Mouse (Mus musculus) mesoderm, embryonic 11.5 days (tissue): ENCODE results near the gene Sorl1.

Source experiments
- DNase-seq: peaks from one replicate; pipeline ENCODE4 v3.0.0-alpha.2; 2012; ENCODE audit warnings: low read depth, low spot score

Sorl1 gene

DNA sequence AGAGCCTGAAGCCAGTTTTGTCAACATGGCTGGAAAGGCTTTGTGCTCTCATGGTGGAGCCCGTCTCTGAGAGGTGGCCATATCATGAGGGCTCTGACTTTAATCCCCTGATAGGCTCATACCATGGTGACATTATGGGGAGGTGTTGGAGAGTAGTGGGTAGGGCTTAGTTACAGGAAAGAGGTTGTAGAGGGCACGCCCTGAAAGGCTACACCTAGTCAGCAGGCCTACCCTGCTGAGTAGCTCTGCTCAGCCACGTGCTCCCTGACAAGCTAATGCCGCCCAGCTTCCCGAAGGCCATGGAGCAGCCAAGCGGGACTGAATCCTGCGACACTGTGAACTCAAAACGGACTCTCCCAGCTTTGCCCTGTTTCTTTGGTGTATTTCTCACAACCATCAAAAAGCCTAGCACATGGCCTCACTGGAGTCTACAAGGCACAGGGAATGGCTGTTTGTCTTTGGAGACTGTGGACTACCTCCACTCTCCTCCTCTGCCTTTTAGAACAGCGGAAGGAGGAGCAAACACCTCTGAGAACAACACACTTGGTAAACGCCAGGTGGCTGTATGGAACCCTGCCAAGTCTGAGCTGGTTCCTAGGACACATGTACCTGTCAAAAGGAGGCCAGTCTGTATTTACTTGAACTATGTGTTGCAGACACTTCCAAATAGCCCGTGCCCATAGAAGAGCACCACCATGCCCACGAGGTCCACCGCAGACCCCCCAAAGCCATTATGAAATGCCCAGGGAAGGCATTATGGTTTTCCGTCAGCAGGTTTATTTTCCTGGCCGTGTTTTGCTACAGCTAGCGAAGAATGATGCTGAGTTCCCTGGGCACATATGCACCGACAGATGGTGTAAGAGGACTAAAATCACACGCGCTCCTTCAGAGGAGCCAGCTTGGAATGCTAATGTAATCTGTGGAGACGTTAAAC lies 69.5 kb downstream of the Sorl1 start:
- DNase-seq, result no peak

DNA sequence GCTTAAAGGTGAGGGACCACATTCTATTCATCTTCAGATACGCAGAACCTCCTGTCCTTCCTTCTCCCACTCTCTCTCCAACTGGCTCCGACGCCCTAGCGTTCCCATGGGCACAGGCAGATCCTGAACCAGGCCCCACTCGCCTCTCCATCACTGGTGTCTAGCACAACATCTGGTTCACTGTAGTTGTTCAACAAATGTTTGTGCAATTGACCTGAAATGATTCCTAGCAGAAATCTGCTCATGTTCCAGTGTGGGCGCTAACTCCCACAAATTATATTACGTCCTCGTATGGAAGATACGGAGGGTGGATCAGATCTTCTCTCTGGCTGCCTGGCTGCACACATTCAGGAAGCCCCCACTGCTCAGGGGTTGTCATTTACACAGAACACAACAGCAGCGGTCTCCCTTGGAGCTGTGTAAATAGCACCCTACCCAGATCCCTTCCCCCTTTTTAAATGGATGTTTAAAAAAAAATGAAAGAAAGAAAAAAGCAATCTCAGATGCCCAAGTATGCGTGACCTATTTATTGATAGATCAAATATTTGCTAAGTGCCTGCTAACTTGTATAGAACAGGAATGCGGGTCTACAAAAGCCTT lies 70.4 kb downstream of the Sorl1 start:
- DNase-seq, result no peak

DNA sequence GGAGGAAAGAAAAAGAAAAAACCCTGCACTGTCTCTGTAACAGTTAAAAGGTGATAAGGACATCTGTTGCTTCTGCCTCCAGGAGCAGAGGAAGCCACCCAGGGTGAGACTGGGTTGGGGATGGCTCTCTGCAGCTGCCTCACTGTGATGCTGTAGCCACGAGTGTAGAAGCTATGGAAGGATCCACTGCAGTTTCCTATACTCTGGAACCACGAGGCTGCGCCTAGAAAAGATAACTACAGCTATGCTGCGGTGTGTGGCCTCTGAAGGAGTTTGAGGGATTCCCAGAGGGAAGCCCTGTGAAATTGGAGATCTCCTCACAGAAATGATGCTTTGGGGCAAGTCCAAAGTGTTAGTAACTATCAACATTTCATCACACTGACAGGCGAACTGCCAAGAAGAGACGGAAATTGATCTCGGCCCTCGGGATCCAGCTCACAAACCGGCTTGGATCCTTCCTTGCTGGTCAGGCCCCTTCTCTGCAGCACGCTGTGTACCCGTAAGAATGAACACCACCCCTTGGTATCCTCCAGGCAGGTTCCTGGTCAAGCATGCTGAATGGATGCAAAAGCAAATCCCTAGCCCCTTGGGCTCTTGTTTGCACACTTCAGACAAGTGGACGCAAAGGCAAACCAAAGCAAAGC lies 71.3 kb downstream of the Sorl1 start:
- no peak for DNase-seq

DNA sequence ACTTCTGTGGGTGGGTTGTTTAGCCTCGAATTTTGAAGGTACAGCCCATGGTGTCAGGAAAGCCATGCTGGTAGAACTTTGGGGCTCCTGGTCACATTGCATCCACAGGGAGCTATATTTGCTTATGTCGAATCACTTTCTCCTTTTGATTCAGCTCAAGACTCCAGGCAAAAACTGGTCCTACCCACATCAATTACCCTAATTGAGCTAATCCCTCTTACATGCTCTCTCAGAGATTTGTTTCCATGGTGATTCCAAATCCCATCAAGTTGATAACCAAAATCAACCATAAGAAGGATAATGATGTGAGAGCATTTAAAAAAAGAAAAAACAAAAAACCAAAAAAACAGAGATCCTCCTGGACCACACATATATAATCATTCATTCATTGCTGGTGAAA lies 75.6 kb downstream of the Sorl1 start:
- DNase-seq, result no peak

DNA sequence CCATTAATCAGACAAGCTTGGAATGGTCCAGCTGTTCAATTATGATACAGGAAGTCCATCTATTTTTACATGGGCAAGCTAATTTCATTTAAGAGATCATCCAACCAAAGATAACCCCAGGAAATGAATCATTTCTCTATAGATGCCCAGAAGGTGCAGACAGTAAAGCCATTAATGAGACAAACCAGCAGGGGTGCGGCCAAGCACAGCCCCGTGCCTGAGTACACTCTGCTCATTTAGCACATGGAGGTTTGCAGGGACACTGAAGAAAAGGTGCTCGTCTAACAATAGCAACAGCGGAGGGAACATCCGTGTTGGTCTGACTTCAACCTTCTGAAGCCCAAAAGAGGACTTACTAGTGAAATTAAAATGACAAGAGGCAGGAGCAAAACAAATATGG lies 76.3 kb downstream of the Sorl1 start:
- no peak for DNase-seq

DNA sequence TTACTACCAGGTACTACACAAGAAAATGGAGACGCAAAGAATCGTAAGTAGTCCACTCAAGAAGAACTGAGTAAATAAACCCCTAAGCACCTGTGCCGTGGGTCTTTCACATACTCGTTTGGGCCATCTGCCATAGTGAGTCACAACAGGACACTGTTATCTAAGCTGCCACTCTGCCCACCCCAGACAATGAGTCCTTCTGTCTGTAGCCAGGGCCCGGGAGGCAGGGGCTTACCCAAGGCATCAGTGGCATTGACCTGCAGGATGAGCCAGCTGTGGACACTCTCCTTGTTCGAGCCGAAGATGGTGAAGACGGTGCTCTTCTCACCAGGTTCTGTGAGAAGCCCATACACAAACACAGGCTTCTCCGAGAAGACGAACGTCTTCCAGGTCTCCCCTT lies 77.8 kb downstream of the Sorl1 start:
- DNase-seq, result no peak

DNA sequence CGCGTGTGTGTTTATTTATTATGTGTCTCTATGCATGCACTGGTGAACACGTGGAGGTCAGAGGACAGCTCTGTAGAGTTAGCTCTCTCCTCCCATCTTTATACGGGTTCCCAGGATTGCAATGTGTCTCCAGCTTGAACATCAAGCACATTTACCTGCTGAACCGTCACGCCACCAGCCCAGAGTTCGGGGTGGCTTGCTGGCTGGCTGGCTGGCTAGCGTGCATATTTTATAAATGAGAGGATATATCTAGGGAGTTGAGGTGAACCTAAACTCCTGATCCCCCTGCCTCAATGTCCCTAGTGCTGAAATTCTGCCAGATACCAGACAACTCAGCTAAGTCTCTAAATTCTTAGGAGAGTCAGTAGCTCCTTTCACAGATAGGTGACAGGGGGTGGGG lies 79.4 kb downstream of the Sorl1 start:
- no peak for DNase-seq

DNA sequence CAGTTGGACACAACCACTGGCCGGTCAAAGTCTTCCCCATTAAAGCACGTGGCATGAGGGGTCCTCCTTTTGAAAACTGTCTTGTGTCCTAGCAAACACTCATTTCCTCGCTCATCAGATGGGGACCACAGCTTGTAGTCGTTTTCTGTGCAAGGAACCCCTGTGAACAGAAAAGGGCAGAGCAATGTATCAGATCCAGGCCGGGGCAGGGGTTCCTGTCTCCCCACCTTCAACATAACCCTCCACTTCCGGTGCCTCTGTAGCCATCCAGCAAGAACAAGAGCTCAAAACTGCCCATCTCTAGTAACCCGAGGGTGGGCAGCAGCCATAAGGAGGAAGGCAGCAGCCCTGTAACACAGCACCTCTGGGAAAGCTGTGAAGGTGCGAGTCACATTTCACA lies 80.2 kb downstream of the Sorl1 start:
- no peak for DNase-seq

DNA sequence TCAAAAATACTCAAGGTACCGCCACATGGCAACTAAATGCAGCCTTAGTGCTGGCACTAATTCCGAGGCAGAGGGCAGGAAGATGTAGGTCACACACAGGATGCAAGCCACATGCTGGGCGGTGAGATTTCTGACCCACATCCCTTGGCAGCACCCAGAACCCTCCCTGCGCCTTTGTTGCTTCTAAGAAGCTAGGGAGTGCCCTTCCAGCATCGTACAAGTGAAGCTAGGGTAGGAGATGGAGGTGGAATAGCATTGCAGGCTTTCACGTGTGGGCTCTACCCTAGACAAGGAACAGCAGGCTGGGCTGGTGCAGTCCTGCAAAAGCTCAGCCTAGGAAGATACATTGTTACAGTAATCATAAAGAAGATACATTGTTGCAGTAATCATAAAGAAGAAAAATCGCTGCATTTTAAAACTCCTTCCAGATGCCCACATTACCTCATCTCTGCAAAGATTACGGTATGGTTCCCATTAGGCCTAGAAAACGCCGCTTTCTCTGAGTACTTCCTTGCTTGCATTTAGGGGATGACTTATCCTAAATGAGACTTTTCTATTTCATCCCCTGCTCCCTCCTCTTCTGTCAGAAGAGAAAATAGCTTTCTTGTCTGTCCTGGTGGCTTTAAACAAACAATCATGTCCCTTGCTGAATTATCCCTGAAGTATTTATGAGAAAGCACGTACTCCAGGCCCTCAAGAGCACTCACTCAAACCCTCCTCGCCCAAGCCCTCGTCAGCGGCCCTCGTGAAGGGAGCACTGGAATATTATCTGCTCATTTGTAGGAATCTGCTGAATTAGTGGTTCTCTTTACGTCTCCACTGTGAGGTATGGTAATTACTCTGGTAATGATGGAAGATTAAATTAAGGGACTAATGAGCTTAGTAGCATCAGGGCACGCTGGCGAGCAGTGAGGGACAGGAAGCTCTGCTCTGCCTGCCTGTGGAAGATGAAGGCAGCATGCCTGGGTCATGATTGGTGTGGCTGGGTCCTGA lies 84.8 kb downstream of the Sorl1 start:
- DNase-seq, result no peak

DNA sequence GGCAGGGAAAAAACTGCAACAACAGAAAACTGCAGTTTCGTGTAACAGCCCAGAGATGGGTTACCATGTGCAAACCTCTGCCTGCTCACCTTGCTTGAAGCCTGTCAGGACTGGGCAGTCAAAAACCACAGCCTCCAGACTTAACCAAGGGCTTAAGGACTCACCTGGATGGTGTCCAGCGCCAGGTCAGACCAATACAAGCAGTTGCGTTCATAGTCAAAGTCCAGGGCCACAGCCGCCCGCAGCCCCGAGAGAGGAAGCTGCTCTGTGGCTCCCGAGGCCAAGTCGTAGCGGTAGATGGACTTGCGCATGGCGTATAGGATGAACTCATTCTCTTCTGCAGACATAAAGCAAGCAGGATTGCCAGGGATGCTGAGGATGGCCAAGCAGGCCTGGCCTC lies 87.2 kb downstream of the Sorl1 start:
- no peak for DNase-seq

DNA sequence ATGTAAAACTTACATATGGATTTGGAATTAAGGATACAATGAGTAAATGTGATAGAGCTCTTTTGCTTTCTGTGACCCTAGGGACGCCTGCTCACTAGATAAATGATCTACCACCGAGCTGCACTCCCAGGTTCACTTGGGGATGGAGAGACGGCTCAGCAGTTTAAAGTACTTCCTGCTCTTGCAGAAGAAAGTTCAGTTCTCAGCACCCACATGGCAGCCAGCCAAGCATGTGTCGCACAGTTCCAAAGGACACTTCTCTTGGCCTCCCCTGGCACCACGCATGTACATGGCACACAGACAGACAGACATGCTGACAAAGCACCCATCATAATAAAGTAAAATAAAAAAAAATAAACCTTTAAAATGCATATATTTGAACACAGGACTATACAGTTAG lies 88.1 kb downstream of the Sorl1 start:
- DNase-seq, result no peak

DNA sequence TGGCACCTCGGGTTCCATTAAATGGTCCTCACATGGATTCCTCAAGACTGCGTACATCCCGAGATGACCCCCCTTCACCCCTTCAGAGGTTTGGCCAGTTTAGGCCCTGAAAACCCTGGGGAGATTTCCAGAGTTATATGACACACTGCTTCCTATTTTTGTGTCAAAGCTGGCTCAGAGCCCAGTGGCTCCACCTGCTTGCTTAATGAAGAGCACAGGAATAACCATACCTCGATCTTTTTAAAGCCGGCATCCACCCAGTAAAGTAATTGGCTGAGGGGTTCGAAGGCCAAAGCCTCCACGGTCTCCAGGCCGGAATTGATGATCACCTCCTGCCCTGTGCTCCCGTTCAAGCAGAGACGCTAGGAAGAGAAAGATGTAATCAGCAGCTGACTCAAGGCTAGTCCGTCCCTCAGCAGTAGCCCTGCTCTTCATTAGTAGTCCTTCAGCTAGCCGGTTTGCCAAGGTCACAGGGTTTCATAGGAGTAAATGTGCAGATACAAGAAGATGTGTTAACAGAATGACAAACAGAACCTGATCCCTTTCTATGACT lies 88.8 kb downstream of the Sorl1 start:
- DNase-seq, result no peak

DNA sequence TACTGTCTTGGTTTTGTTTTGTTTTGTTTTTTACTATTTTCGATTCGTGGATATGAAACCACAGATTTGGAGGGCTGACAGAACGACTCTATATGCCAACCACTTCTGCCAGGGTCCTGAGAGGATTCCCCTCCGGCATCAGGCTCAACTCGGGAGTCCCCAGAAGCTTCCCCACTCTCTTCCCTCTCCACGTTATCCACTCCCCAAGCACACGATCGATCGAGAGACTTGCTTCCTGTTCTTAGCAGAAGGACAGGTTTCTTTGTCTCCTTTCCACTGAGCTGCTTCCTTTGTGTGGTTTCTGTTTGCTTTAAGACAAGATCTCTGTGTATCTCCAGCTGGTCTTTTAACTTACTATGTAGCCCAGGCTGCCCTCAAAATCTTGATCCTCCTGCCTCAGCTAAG lies 90.0 kb downstream of the Sorl1 start:
- DNase-seq, result no peak

DNA sequence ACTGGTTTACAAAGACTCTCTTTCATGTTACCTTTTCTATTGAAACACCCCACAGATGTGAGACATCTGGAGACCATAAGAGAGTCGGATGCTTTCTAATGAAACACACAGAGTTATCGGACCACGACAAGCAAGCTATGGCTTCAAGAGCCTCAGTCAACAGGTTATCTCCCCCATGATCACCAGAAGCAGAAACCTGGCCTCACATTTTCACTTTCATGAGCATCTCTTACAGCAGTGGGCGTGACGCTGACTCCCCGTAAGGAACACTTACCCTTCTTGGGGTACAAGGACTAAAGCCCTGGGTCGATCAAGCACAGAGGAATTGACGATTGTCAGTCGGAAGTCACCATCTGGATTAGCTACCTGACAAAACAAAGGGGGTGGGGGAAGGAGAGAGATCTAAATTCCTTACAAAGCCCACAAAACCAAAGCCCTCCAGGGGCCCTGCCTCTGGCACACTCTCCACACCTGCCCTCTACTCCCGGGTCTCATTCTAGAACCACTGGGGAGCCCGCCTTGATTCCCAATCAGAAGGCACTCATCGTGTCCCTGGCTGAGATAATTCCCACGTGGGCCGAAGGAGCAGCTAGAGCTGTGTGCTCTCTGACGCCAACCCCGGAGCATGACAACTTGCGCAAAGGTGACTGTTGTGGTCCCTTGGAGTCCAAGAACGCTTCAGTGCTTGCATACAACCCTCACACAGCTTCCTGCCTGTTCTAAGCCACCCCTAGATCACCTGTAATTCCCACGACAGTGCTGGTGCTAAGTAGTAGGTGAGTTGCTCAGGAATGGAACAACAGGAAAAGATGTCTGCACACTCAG lies 90.6 kb downstream of the Sorl1 start:
- DNase-seq, result no peak

DNA sequence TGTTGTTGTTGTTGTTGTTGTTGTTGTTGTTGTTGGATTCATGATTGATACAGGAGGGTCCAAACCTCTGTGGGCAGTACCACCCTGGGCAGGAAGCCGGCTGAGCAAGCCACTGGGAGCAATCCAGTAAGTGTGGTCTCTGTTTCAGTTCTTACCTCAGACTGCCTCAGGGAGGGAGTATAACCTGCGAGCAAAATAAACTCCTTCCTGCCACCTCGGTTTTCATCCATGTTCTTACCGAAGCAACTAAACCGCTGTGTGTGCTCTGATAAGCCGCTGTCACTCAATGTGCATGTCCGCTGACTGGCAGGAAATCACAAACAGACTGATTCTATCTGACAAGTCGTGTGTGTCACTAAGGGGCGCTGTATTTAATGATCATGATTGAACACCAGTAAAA lies 91.7 kb downstream of the Sorl1 start:
- DNase-seq, result no peak

DNA sequence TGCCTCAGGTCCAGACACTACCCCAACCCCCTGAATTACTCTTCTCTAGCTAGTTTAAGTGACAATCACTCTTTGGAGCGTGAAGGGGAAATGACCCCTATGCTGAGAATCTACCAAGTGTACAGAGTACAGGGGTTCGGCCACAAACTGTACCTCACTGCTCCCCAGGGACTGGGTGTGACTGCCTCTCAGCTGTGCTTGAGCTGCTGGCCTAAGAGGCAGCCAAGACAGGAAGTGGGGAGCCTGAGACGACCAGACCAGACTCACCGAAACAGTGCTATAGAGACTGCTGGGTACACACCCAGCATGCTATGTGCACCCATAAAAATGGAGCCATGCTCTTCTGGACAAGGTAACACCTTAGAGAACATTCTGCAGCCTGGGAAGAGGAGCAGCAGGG lies 95.3 kb downstream of the Sorl1 start:
- DNase-seq, result no peak

DNA sequence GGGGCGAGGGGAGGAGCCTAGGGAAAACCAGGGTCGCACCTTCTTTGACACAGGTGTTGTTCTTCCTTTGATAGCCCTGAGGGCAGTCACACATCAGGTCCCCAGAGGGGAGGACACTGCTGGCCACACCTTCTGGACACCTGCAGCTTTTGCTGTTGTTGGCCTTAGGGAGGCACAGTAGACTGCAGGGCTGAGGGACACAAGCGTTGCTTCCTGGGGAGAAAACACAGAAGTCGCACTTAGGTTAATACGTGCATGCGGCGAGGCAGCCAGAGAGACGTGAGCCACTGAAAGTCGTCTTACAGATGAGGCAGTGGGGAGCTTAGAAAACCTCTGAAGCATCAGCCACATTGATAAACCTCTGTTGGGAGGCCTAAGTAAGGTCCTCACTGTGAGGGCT lies 99.8 kb downstream of the Sorl1 start:
- no peak for DNase-seq

DNA sequence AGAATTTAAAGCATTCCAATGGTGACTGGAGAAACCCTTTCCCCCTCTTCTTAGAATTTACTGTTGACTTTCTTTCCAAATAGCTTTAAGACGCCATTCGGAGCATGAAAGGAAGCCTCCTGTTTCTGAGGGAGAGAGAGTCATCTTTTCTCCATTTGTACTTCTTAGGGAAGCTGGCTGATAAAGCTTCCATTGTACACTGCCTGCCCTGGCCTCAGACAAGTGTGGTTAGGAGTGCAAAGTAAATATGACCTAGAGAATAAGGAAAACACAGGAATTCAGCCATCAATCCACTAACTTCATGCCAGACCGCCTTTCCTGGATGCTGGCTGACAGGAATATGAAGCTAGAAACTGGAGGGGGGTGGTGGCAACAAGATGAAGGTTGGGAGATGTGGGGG lies 100.7 kb downstream of the Sorl1 start:
- peak; percentile 57 for DNase-seq

DNA sequence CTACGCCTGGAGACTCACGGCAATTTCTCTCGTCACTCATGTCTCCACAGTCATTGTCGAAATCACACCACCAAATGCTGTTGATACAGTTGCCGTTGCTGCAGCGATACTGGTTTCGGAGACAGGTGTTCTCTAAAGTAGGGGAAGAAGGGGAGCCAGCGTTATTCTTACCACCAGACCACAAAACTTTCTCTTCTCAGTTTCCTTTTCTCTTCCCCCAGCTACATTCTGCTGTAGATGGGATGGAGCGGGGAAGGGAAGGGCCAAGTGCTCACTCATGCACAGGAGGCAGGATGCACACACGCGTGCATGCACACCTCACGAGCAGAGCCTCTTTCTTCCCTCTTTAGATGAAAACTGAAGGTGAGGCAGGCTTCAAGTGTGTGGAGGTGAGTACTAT lies 101.8 kb downstream of the Sorl1 start:
- no peak for DNase-seq

DNA sequence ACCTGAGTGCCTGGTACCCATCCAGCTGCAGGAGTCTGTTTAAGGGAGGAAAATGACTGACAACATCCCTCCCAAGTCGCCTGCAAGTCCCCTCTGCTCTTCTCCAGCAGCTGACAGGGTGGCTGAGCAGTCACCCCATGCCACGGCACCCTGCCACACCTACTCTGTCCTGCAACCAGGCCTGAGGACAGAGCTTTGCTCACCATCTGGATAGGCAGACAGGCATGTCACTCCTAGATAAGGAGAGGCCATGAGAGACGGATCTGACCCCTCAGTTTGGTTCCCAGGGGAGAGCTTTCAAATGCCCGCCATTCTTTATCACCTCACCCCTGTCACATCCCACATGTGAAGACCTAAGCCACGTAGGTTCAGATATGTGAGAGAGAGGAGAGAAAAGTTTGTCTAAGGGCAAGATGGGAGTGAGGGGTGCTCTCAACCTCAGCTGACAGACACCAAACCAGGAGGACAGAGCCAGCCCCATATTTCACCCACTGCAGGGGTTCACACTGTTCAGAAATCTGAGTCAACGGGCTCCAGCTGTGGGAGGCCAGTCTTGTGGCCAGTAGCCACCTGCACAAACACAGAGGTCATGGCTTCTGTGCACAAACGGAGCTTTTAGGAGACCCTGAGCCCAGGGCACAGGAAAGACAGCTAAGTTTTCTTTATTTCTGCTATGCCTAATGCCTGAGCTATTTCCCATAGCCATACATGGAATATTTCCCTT lies 104.6 kb downstream of the Sorl1 start:
- peak; percentile 66 for DNase-seq
